Mouse (Mus musculus): ENCODE measurements around the gene Dlgap1. TPM values are rescaled to one million over a fixed set of nuclear protein-coding genes. Genes with fewer than 3 reads are reported as not detected.
"Not testable (repeated sequence)": the region's sequence is repeated elsewhere in the genome, so short reads cannot be mapped to it uniquely, and the experiment has no call there.

Dlgap1 gene
- total RNA-seq, 4 experiments from 2014 or later: 456 to 507 (median 496) TPM

- peak in 1 of 2 experiments; percentile 48 for DNase-seq (ENCODE audit: low spot score in 2 of 2)
These were observed 553.1 kb downstream of the Dlgap1 start for GRCm38 (mm10) chr17:70521971-70522370.

GRCm38 (mm10) chr17:70525990-70526389 is 557.1 kb downstream of the Dlgap1 start:
- DNase-seq (ENCODE audit: low spot score in 2 of 2): no peak

GRCm38 (mm10) chr17:70527101-70527500 is 558.2 kb downstream of the Dlgap1 start:
- peak in 1 of 2 experiments; percentile 61 for DNase-seq (ENCODE audit: low spot score in 2 of 2)

GRCm38 (mm10) chr17:70528196-70529187 is 559.6 kb downstream of the Dlgap1 start:
- no peak for DNase-seq (ENCODE audit: low spot score in 2 of 2)

- no peak for DNase-seq (ENCODE audit: low spot score in 2 of 2)
These were observed 565.4 kb downstream of the Dlgap1 start for GRCm38 (mm10) chr17:70534321-70534720.

GRCm38 (mm10) chr17:70541816-70542215 is 572.9 kb downstream of the Dlgap1 start:
- DNase-seq (ENCODE audit: low spot score in 2 of 2): no peak

- no peak for DNase-seq (ENCODE audit: low spot score in 2 of 2)
These were observed 581.9 kb downstream of the Dlgap1 start for GRCm38 (mm10) chr17:70550793-70551192.

- DNase-seq (ENCODE audit: low spot score in 2 of 2): no peak
These were observed 592.7 kb downstream of the Dlgap1 start for GRCm38 (mm10) chr17:70561547-70561946.

GRCm38 (mm10) chr17:70570848-70571247 is 602.0 kb downstream of the Dlgap1 start:
- no peak for DNase-seq (ENCODE audit: low spot score in 2 of 2)

- no peak for DNase-seq (ENCODE audit: low spot score in 2 of 2)
These were observed 614.2 kb downstream of the Dlgap1 start for GRCm38 (mm10) chr17:70583042-70583441.

GRCm38 (mm10) chr17:70586735-70587425 is 618.0 kb downstream of the Dlgap1 start:
- DNase-seq (ENCODE audit: low spot score in 2 of 2): no peak

- DNase-seq (ENCODE audit: low spot score in 2 of 2): not testable (repeated sequence)
These were observed 619.2 kb downstream of the Dlgap1 start for GRCm38 (mm10) chr17:70587975-70588630.

GRCm38 (mm10) chr17:70588691-70589090 is 619.8 kb downstream of the Dlgap1 start:
- no peak for DNase-seq (ENCODE audit: low spot score in 2 of 2)

- no peak for DNase-seq (ENCODE audit: low spot score in 2 of 2)
These were observed 620.3 kb downstream of the Dlgap1 start for GRCm38 (mm10) chr17:70589140-70589539.

- DNase-seq (ENCODE audit: low spot score in 2 of 2): no peak
These were observed 621.6 kb downstream of the Dlgap1 start for GRCm38 (mm10) chr17:70590506-70590905.

GRCm38 (mm10) chr17:70594277-70594676 is 625.4 kb downstream of the Dlgap1 start:
- DNase-seq (ENCODE audit: low spot score in 2 of 2): no peak

GRCm38 (mm10) chr17:70596326-70596725 is 627.5 kb downstream of the Dlgap1 start:
- no peak for DNase-seq (ENCODE audit: low spot score in 2 of 2)

GRCm38 (mm10) chr17:70600462-70600861 is 631.6 kb downstream of the Dlgap1 start:
- no peak for DNase-seq (ENCODE audit: low spot score in 2 of 2)

- no peak for DNase-seq (ENCODE audit: low spot score in 2 of 2)
These were observed 633.2 kb downstream of the Dlgap1 start for GRCm38 (mm10) chr17:70602051-70602450.

- no peak for DNase-seq (ENCODE audit: low spot score in 2 of 2)
These were observed 636.8 kb downstream of the Dlgap1 start for GRCm38 (mm10) chr17:70605659-70606058.

- DNase-seq (ENCODE audit: low spot score in 2 of 2): no peak
These were observed 643.3 kb downstream of the Dlgap1 start for GRCm38 (mm10) chr17:70612171-70612570.

- no peak for DNase-seq (ENCODE audit: low spot score in 2 of 2)
These were observed 645.0 kb downstream of the Dlgap1 start for GRCm38 (mm10) chr17:70613897-70614296.
